Mouse (Mus musculus) midbrain, postnatal 0 days (tissue): ENCODE measurements around the gene Emilin2. TPM values are rescaled to one million over a fixed set of nuclear protein-coding genes. Genes with fewer than 3 reads are reported as not detected.
"Not testable (repeated sequence)": the region's sequence is repeated elsewhere in the genome, so short reads cannot be mapped to it uniquely, and the experiment has no call there.

Experiments used
- ATAC-seq: fragments of 200-750 bp; cut with Nextera tagmentation; 2 replicates; pipeline ENCODE4 v1.8.0; 2017; ENCODE audit warnings: moderate number of reproducible peaks, mild to moderate bottlenecking, moderate TSS enrichment, moderate library complexity; ENCODE audit not compliant: low FRiP score
- DNase-seq: peaks from one replicate; pipeline ENCODE4 v3.0.0-alpha.2; 2015; ENCODE audit warnings: low spot score
- H3K27ac ChIP-seq: fragments of 300-500 bp; sonication (generic); 2 replicates; pipeline ENCODE4 v1.5.1; 2014; ENCODE audit warnings: low read depth, mild to moderate bottlenecking, low read length, mixed read lengths
- H3K27me3 ChIP-seq: fragments of 300-500 bp; sonication (generic); 2 replicates; pipeline ENCODE4 v1.6.1; 2014; ENCODE audit warnings: low read length, control low read depth, mixed read lengths; ENCODE audit not compliant: insufficient read depth
- H3K36me3 ChIP-seq: fragments of 300-500 bp; sonication (generic); 2 replicates; pipeline ENCODE4 v1.6.1; 2014; ENCODE audit warnings: low read length, control low read depth, mixed read lengths; ENCODE audit not compliant: insufficient read depth
- H3K4me1 ChIP-seq: fragments of 300-500 bp; sonication (generic); 2 replicates; pipeline ENCODE4 v1.6.1; 2014; ENCODE audit warnings: mild to moderate bottlenecking, control low read depth, antibody characterized with exemption, low read length, mixed read lengths; ENCODE audit not compliant: insufficient read depth
- H3K4me2 ChIP-seq: fragments of 300-500 bp; sonication (generic); 2 replicates; pipeline ENCODE4 v1.6.1; 2014; ENCODE audit warnings: low read depth, mild to moderate bottlenecking, low read length, mixed read lengths; ENCODE audit not compliant: poor library complexity, severe bottlenecking
- H3K4me3 ChIP-seq: fragments of 300-500 bp; sonication (generic); 2 replicates; pipeline ENCODE4 v1.5.1; 2014; ENCODE audit warnings: low read depth, mild to moderate bottlenecking, low read length, moderate library complexity
- H3K9ac ChIP-seq: fragments of 300-500 bp; sonication (generic); replicated peaks from 2 replicates; pipeline ENCODE4 v1.6.1; 2014; ENCODE audit warnings: mild to moderate bottlenecking, low read length, moderate library complexity, mixed read lengths; ENCODE audit not compliant: poor library complexity, severe bottlenecking
- H3K9me3 ChIP-seq: fragments of 300-500 bp; sonication (generic); 2 replicates; pipeline ENCODE4 v1.6.1; 2016; ENCODE audit warnings: low read length, control low read depth
- CTCF ChIP-seq: IDR thresholded peaks from 2 replicates; pipeline ENCODE4 v1.5.1; 2016; ENCODE audit warnings: antibody characterized with exemption, mild to moderate bottlenecking
- WGBS: fragments of 180-500 bp; shearing (Covaris S2); extraction: QIAGEN DNeasy Blood & Tissue Kit; methylation state at CpG from one replicate; pipeline ENCODE4 v1.1.7; 2014; 5-methylcytosine and 5-hydroxymethylcytosine counted together
- polyA plus RNA-seq: library from polyadenylated mRNA; unstranded; fragments of >200 nt; fragmentation: Nextera tagmentation; extraction: Ambion mirVana; gene quantifications from 2 replicates; pipeline ENCODE4 v1.2.1, GENCODE M21; 2015
- total RNA-seq: library from RNA; depleted of rRNA; stranded (reverse); fragments of >200 nt; gene quantifications from 2 replicates; pipeline ENCODE4 v1.2.3, GENCODE M21; 2014

The Emilin2 gene
- total and polyA plus RNA-seq, 2 experiments from 2014 or later: 0.93 to 1.9 TPM

GRCm38 (mm10) chr17:71337546-71337945 lies 25.8 kb upstream of the Emilin2 start:
- no peak overlapping the region for H3K9ac ChIP-seq
- DNase-seq: no peak
- no peak overlapping the region for H3K27ac ChIP-seq
- no peak overlapping the region for H3K4me2 ChIP-seq
- TF ChIP-seq CTCF: no peak
- ATAC-seq: no peak
- WGBS: 91% methylated on average over 9 of the region's 9 CpGs
- H3K4me1 ChIP-seq: no peaks in the 10 kb centered on the region
- H3K27me3 ChIP-seq: no peaks in the 10 kb centered on the region
- no peaks in the 10 kb centered on the region for H3K9me3 ChIP-seq
- H3K36me3 ChIP-seq: no peaks in the 10 kb centered on the region
- H3K4me3 ChIP-seq: no peak overlapping the region

GRCm38 (mm10) chr17:71336421-71336820 lies 24.6 kb upstream of the Emilin2 start:
- Histone ChIP-seq H3K27ac (no peak overlapping the region), H3K4me1 (no peaks in the 10 kb centered on the region), H3K4me2 (no peak overlapping the region), H3K4me3 (no peak overlapping the region), H3K9ac (no peak overlapping the region), H3K27me3 (no peaks in the 10 kb centered on the region), H3K9me3 (no peaks in the 10 kb centered on the region), H3K36me3 (no peaks in the 10 kb centered on the region)
- ATAC-seq (no peak), DNase-seq (no peak)
- TF ChIP-seq CTCF: no peak
- WGBS: 73% methylated on average over 8 of the region's 8 CpGs

GRCm38 (mm10) chr17:71332298-71332697 lies 20.5 kb upstream of the Emilin2 start:
- Histone ChIP-seq H3K4me1 (no peaks in the 10 kb centered on the region), H3K9ac (no peak overlapping the region), H3K36me3 (no peaks in the 10 kb centered on the region), H3K27me3 (no peaks in the 10 kb centered on the region), H3K9me3 (no peaks in the 10 kb centered on the region), H3K4me3 (no peak overlapping the region), H3K27ac (no peak overlapping the region), H3K4me2 (no peak overlapping the region)
- ATAC-seq: no peak
- DNase-seq: no peak
- WGBS: 80% methylated on average over 15 of the region's 15 CpGs
- TF ChIP-seq CTCF: no peak

GRCm38 (mm10) chr17:71320731-71321130 lies 9.0 kb upstream of the Emilin2 start:
- not testable (repeated sequence) for H3K4me2 ChIP-seq, H3K27me3 ChIP-seq, H3K27ac ChIP-seq, ATAC-seq, H3K4me3 ChIP-seq, H3K4me1 ChIP-seq, H3K36me3 ChIP-seq, DNase-seq, H3K9me3 ChIP-seq, H3K9ac ChIP-seq
- 87% methylated on average over 8 of the region's 8 CpGs for WGBS

DNA sequence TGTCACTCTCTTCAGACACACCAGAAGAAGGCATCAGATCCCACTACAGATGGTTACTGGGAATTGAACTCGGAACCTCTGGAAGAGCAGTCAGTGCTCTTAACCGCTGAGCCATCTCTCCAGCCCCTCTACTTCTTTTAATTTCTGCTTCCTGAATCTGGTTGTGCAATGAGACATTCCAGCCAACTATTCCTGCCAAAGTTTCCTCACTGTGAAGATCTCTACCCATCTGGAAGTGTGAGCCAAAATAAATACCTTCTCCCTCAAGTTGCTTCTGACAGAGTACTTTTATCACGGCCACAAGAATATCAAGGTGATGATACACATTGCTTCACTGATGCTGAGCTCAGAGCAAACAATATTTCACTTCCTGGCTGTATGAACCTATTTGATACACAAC lies 7.6 kb upstream of the Emilin2 start:
- Histone ChIP-seq H3K4me3 (no peak overlapping the region), H3K27ac (no peak overlapping the region), H3K36me3 (no peaks in the 10 kb centered on the region), H3K27me3 (no peaks in the 10 kb centered on the region), H3K4me1 (no peaks in the 10 kb centered on the region), H3K9me3 (no peaks in the 10 kb centered on the region), H3K9ac (no peak overlapping the region), H3K4me2 (no peak overlapping the region)
- WGBS: 100% methylated on average over 3 of the region's 3 CpGs
- DNase-seq: no peak
- TF ChIP-seq CTCF: no peak
- no peak for ATAC-seq

GRCm38 (mm10) chr17:71317571-71317970 lies 5.8 kb upstream of the Emilin2 start:
- DNase-seq (no peak), ATAC-seq (no peak)
- Histone ChIP-seq H3K4me1 (no peaks in the 10 kb centered on the region), H3K27ac (no peak overlapping the region), H3K9ac (no peak overlapping the region), H3K27me3 (0 out of 2 replicates have a peak, but pooled peaks cover 3% of the 10 kb centered on the region), H3K4me3 (no peak overlapping the region), H3K4me2 (no peak overlapping the region), H3K9me3 (no peaks in the 10 kb centered on the region), H3K36me3 (no peaks in the 10 kb centered on the region)
- no peak for TF ChIP-seq CTCF
- WGBS: 94% methylated on average over 4 of the region's 4 CpGs
